Mouse (Mus musculus): ENCODE data around the gene Wdr64.

Wdr64 gene

GRCm38 (mm10) chr1:175716832-175717231 is 18.4 kb downstream of the Wdr64 start:
- DNase-seq (ENCODE audit: low read depth in 2 of 2, low spot score in 2 of 2), result no peak

- no peak for DNase-seq (ENCODE audit: low read depth in 2 of 2, low spot score in 2 of 2)
Observed at GRCm38 (mm10) chr1:175725771-175726170, 27.4 kb downstream of the Wdr64 start.

GRCm38 (mm10) chr1:175754576-175755364 is 56.4 kb downstream of the Wdr64 start:
- no peak for DNase-seq (ENCODE audit: low read depth in 2 of 2, low spot score in 2 of 2)

- DNase-seq (ENCODE audit: low read depth in 2 of 2, low spot score in 2 of 2), result no peak
Observed at GRCm38 (mm10) chr1:175794668-175795067, 96.3 kb downstream of the Wdr64 start.

- DNase-seq (ENCODE audit: low read depth in 2 of 2, low spot score in 2 of 2), result no peak
Observed at GRCm38 (mm10) chr1:175808356-175808755, 110.0 kb downstream of the Wdr64 start.

- no peak for DNase-seq (ENCODE audit: low read depth in 2 of 2, low spot score in 2 of 2)
Observed at GRCm38 (mm10) chr1:175811625-175812024, 113.2 kb downstream of the Wdr64 start.

- DNase-seq (ENCODE audit: low read depth in 2 of 2, low spot score in 2 of 2), result no peak
Observed at GRCm38 (mm10) chr1:175823815-175824438, 125.5 kb downstream of the Wdr64 start.

GRCm38 (mm10) chr1:175828539-175828938 is 130.1 kb downstream of the Wdr64 start:
- no peak for DNase-seq (ENCODE audit: low read depth in 2 of 2, low spot score in 2 of 2)

GRCm38 (mm10) chr1:175829220-175829619 is 130.8 kb downstream of the Wdr64 start:
- DNase-seq (ENCODE audit: low read depth in 2 of 2, low spot score in 2 of 2), result no peak

- no peak for DNase-seq (ENCODE audit: low read depth in 2 of 2, low spot score in 2 of 2)
Observed at GRCm38 (mm10) chr1:175855515-175855914, 157.1 kb downstream of the Wdr64 start.

Data from CD8-positive naive resting alpha-beta T cell, adult 2 months (primary cell).